Mouse (Mus musculus) liver, embryonic 15.5 days (tissue): ENCODE results near the gene Ece1. TPM values are rescaled to one million over a fixed set of nuclear protein-coding genes. Genes with fewer than 3 reads are reported as not detected.

Experiments
- ATAC-seq: fragments of 200-750 bp; cut with Nextera tagmentation; 2 replicates; pipeline ENCODE4 v1.8.0; 2017; ENCODE audit warnings: moderate number of reproducible peaks, mild to moderate bottlenecking, moderate library complexity; ENCODE audit not compliant: insufficient read depth
- H3K27ac ChIP-seq: fragments of 300-500 bp; sonication (generic); replicated peaks from 2 replicates; pipeline ENCODE4 v1.5.1; 2015; ENCODE audit warnings: mild to moderate bottlenecking, inconsistent platforms
- H3K27me3 ChIP-seq: fragments of 300-500 bp; sonication (generic); 2 replicates; pipeline ENCODE4 v1.6.1; 2015; ENCODE audit warnings: mild to moderate bottlenecking, inconsistent platforms
- H3K36me3 ChIP-seq: fragments of 300-500 bp; sonication (generic); replicated peaks from 2 replicates; pipeline ENCODE4 v1.6.1; 2015; ENCODE audit warnings: moderate library complexity, mild to moderate bottlenecking, inconsistent platforms
- H3K4me1 ChIP-seq: fragments of 300-500 bp; sonication (generic); replicated peaks from 2 replicates; pipeline ENCODE4 v1.6.1; 2015; ENCODE audit warnings: inconsistent platforms
- H3K4me2 ChIP-seq: fragments of 300-500 bp; sonication (generic); 2 replicates; pipeline ENCODE4 v1.6.1; 2015; ENCODE audit warnings: moderate library complexity, mild to moderate bottlenecking, inconsistent platforms
- H3K4me3 ChIP-seq: fragments of 300-500 bp; sonication (generic); replicated peaks from 2 replicates; pipeline ENCODE4 v1.5.1; 2015; ENCODE audit warnings: mild to moderate bottlenecking, inconsistent platforms
- H3K9ac ChIP-seq: fragments of 300-500 bp; sonication (generic); 2 replicates; pipeline ENCODE4 v1.6.1; 2015; ENCODE audit warnings: moderate library complexity, mild to moderate bottlenecking, inconsistent platforms
- H3K9me3 ChIP-seq: fragments of 300-500 bp; sonication (generic); replicated peaks from 2 replicates; pipeline ENCODE4 v1.6.1; 2016; ENCODE audit warnings: inconsistent platforms
- WGBS: fragments of 180-500 bp; shearing (Covaris S2); methylation state at CpG from one replicate; pipeline ENCODE4 v1.1.7; 2015; ENCODE audit warnings: mixed read lengths; ENCODE audit not compliant: insufficient replicate concordance; 5-methylcytosine and 5-hydroxymethylcytosine counted together
- polyA plus RNA-seq: library from polyadenylated mRNA; unstranded; fragments of >200 nt; fragmentation: Nextera tagmentation; extraction: Ambion mirVana; gene quantifications from 2 replicates; pipeline ENCODE4 v1.2.1, GENCODE M21; 2015

Gene Ece1
- 15.1 and 17.0 TPM in 2 replicates for polyA plus RNA-seq

- no peaks in the 10 kb centered on the region for H3K9me3 ChIP-seq
These were observed at the start of gene Ece1 for GRCm38 (mm10) chr4:137862019-137862418. Gene Ece1 (plus strand): TSS chr4:137862237.

GRCm38 (mm10) chr4:137812946-137813708 is 48.9 kb upstream of the Ece1 start:
- H3K36me3 ChIP-seq = no peaks in the 10 kb centered on the region
- no peaks in the 10 kb centered on the region for H3K4me1 ChIP-seq
- H3K4me2 ChIP-seq = no peak overlapping the region
- no peak overlapping the region for H3K27ac ChIP-seq
- H3K9ac ChIP-seq = no peak overlapping the region
- no peaks in the 10 kb centered on the region for H3K9me3 ChIP-seq
- ATAC-seq = no peak
- H3K27me3 ChIP-seq = peaks cover 9% of the 10 kb centered on the region; the same call in 1 of the 2 replicates
- H3K4me3 ChIP-seq = no peak overlapping the region
- WGBS = 56% methylated on average over 13 of the region's 13 CpGs

More at GRCm38 (mm10) chr4:137862019-137862418, at the start of gene Ece1:
- Histone ChIP-seq H3K4me2 (peak within 1 kb of the TSS; percentile 85), H3K4me3 (peak within 1 kb of the TSS; percentile 67), H3K4me1 (peaks cover 60% of the 10 kb centered on the region), H3K9ac (peak within 1 kb of the TSS; percentile 71), H3K27ac (peak within 1 kb of the TSS; percentile 54), H3K36me3 (no peaks in the 10 kb centered on the region), H3K27me3 (peaks cover 44% of the 10 kb centered on the region)
- ATAC-seq = peak; percentile 87
- WGBS = 0% methylated on average over 37 of the region's 37 CpGs

- no peak for ATAC-seq
- 67% methylated on average over 7 of the region's 7 CpGs for WGBS
These were observed 47.9 kb upstream of the Ece1 start for GRCm38 (mm10) chr4:137814140-137814539.

GRCm38 (mm10) chr4:137815473-137815872 is 46.6 kb upstream of the Ece1 start:
- no peak overlapping the region for H3K27ac ChIP-seq
- 36% methylated on average over 3 of the region's 3 CpGs for WGBS
- H3K36me3 ChIP-seq = no peaks in the 10 kb centered on the region
- no peaks in the 10 kb centered on the region for H3K4me1 ChIP-seq
- no peak overlapping the region for H3K4me2 ChIP-seq
- H3K27me3 ChIP-seq = peaks cover 9% of the 10 kb centered on the region; the same call in 1 of the 2 replicates
- no peak for ATAC-seq
- no peak overlapping the region for H3K9ac ChIP-seq
- no peaks in the 10 kb centered on the region for H3K9me3 ChIP-seq
- H3K4me3 ChIP-seq = no peak overlapping the region

More at GRCm38 (mm10) chr4:137814140-137814539, 47.9 kb upstream of the Ece1 start:
- Histone ChIP-seq H3K27ac (no peak overlapping the region), H3K4me1 (no peaks in the 10 kb centered on the region), H3K36me3 (no peaks in the 10 kb centered on the region), H3K4me2 (no peak overlapping the region), H3K4me3 (no peak overlapping the region), H3K27me3 (peaks cover 9% of the 10 kb centered on the region; the same call in 1 of the 2 replicates), H3K9me3 (no peaks in the 10 kb centered on the region), H3K9ac (no peak overlapping the region)

GRCm38 (mm10) chr4:137816216-137816615 is 45.8 kb upstream of the Ece1 start:
- 51% methylated on average over 7 of the region's 7 CpGs for WGBS
- Histone ChIP-seq H3K4me3 (no peak overlapping the region), H3K9ac (no peak overlapping the region)

GRCm38 (mm10) chr4:137818341-137818740 is 43.7 kb upstream of the Ece1 start:
- H3K4me1 ChIP-seq = no peaks in the 10 kb centered on the region
- H3K36me3 ChIP-seq = no peaks in the 10 kb centered on the region
- no peak overlapping the region for H3K4me2 ChIP-seq
- no peaks in the 10 kb centered on the region for H3K9me3 ChIP-seq
- WGBS = 47% methylated on average over 3 of the region's 3 CpGs
- H3K4me3 ChIP-seq = no peak overlapping the region
- 0 out of 2 replicates have a peak, but pooled peaks cover 4% of the 10 kb centered on the region for H3K27me3 ChIP-seq
- ATAC-seq = no peak
- H3K9ac ChIP-seq = no peak overlapping the region
- no peak overlapping the region for H3K27ac ChIP-seq

More at GRCm38 (mm10) chr4:137816216-137816615, 45.8 kb upstream of the Ece1 start:
- Histone ChIP-seq H3K27me3 (peaks cover 9% of the 10 kb centered on the region; the same call in 1 of the 2 replicates), H3K9me3 (no peaks in the 10 kb centered on the region), H3K4me1 (no peaks in the 10 kb centered on the region), H3K4me2 (no peak overlapping the region), H3K27ac (no peak overlapping the region), H3K36me3 (no peaks in the 10 kb centered on the region)
- ATAC-seq = no peak

- Histone ChIP-seq H3K4me3 (no peak overlapping the region), H3K4me2 (no peak overlapping the region), H3K36me3 (no peaks in the 10 kb centered on the region), H3K27me3 (no peaks in the 10 kb centered on the region), H3K9me3 (no peaks in the 10 kb centered on the region), H3K9ac (no peak overlapping the region), H3K27ac (no peak overlapping the region), H3K4me1 (no peaks in the 10 kb centered on the region)
- WGBS = 81% methylated on average over 2 of the region's 2 CpGs
- ATAC-seq = no peak
These were observed 42.5 kb upstream of the Ece1 start for GRCm38 (mm10) chr4:137819487-137819886.

- Histone ChIP-seq H3K4me1 (no peaks in the 10 kb centered on the region), H3K36me3 (no peaks in the 10 kb centered on the region), H3K4me3 (no peak overlapping the region), H3K9ac (no peak overlapping the region), H3K4me2 (no peak overlapping the region), H3K27me3 (no peaks in the 10 kb centered on the region), H3K9me3 (no peaks in the 10 kb centered on the region), H3K27ac (no peak overlapping the region)
- ATAC-seq = no peak
- 13% methylated on average over 3 of the region's 3 CpGs for WGBS
These were observed 41.3 kb upstream of the Ece1 start for GRCm38 (mm10) chr4:137820721-137821120.

GRCm38 (mm10) chr4:137822537-137822936 is 39.5 kb upstream of the Ece1 start:
- ATAC-seq = no peak
- no peak overlapping the region for H3K4me3 ChIP-seq
- H3K4me1 ChIP-seq = no peaks in the 10 kb centered on the region
- no peak overlapping the region for H3K27ac ChIP-seq
- WGBS = 61% methylated on average over 5 of the region's 5 CpGs
- no peaks in the 10 kb centered on the region for H3K9me3 ChIP-seq
- H3K36me3 ChIP-seq = no peaks in the 10 kb centered on the region
- no peak overlapping the region for H3K9ac ChIP-seq
- peaks cover 2% of the 10 kb centered on the region; the same call in 1 of the 2 replicates for H3K27me3 ChIP-seq
- H3K4me2 ChIP-seq = no peak overlapping the region

- Histone ChIP-seq H3K9ac (no peak overlapping the region), H3K9me3 (no peaks in the 10 kb centered on the region), H3K4me3 (no peak overlapping the region), H3K36me3 (no peaks in the 10 kb centered on the region), H3K27me3 (peaks cover 9% of the 10 kb centered on the region), H3K27ac (no peak overlapping the region), H3K4me1 (no peaks in the 10 kb centered on the region), H3K4me2 (no peak overlapping the region)
- 68% methylated on average over 3 of the region's 3 CpGs for WGBS
- no peak for ATAC-seq
These were observed 38.5 kb upstream of the Ece1 start for GRCm38 (mm10) chr4:137823542-137823941.

- Histone ChIP-seq H3K9ac (no peak overlapping the region), H3K36me3 (no peaks in the 10 kb centered on the region), H3K4me2 (no peak overlapping the region), H3K4me3 (no peak overlapping the region), H3K9me3 (no peaks in the 10 kb centered on the region), H3K27ac (no peak overlapping the region), H3K27me3 (peaks cover 22% of the 10 kb centered on the region), H3K4me1 (no peaks in the 10 kb centered on the region)
- 49% methylated on average over 2 of the region's 2 CpGs for WGBS
- ATAC-seq = no peak
These were observed 37.2 kb upstream of the Ece1 start for GRCm38 (mm10) chr4:137824881-137825280.
